Mouse (Mus musculus): ENCODE measurements around the gene Ccdc144b. TPM values are rescaled to one million over a fixed set of nuclear protein-coding genes. Genes with fewer than 3 reads are reported as not detected.

Gene Ccdc144b
- polyA plus RNA-seq, 1 experiment from 2014 or later: not detected

DNA sequence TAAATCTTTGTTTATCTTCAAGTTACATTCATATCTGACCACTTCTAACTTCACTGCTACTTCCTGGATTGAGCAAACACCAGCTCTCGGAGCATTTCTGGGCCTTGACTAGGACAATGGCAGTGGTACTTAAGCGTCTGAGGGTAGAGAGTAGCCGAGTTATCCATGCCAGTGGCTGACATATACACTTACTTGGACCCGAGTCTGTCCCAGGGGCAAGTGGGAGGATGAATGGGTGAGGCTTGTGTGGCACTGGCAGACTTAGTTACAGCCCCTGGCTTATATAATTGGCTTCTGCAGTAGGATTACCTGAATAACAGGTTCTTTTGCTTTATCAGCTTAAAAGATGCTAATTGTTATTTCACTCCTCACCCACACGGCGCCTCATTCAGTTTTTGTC is 14.4 kb upstream of the Ccdc144b start:
- no peak overlapping the region for H3K27ac ChIP-seq
- 80% methylated on average over 6 of the region's 6 CpGs for WGBS (ENCODE audit: insufficient replicate concordance)
- H3K4me1 ChIP-seq: peaks cover 19% of the 10 kb centered on the region
- H3K36me3 ChIP-seq: peaks cover 30% of the 10 kb centered on the region
- H3K27me3 ChIP-seq (replicated peaks): peaks cover 8% of the 10 kb centered on the region; the same call in 1 of the 2 replicates
- no peak for ATAC-seq
- H3K4me3 ChIP-seq: no peak overlapping the region
- H3K9ac ChIP-seq: no peak overlapping the region
- H3K4me2 ChIP-seq: no peak overlapping the region
- no peaks in the 10 kb centered on the region for H3K9me3 ChIP-seq (replicated peaks)

DNA sequence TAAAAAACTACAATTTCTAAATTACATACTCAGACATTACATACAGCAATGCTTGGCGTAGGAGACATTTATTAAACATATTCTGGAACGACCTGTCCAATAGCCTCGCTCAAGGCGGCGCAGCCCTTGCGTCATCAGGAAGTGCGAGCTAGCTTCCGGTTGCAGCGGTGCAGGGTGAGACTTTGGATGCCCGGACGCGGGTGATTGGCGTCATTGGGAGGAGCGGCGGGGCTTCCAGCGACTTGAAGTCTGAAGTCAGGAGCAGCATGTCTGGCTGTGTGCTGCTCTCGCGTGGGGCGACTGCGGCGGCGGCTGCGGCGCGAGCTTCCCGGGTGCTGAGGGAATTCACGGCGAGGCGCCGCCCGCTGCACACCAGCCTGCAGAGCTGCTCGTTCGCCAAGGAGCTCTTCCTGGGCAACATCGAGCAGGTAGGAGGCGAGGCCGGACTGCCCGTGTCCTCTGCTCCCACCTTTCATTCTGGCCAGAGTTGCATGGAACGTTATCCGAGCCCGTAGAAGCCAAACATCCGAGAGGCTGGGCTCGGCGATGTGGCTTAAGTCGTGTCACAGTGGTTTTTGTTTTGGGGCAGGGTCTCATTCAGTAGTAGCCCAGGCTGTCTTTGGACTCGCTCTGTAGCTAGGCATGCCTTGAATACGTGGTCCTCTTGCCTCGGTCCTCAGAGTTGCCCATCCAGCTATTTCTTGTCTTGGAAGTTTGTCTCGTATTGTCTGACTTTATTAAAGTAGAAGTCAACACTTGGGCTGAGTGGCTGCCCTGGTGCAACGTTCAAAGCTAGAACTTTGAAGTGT is 12.7 kb upstream of the Ccdc144b start, which contains the start of gene Acad9:
Gene Acad9, plus strand, starts transcription at position 137 of the 809 bp plus-strand sequence.
- WGBS (ENCODE audit: insufficient replicate concordance): under 1% methylated on average over 49 of the region's 49 CpGs
- Histone ChIP-seq H3K4me2 (peak within 1 kb of the TSS; percentile 81), H3K9ac (peak within 1 kb of the TSS; percentile 87), H3K9me3 (replicated peaks) (no peaks in the 10 kb centered on the region), H3K27ac (peak within 1 kb of the TSS; percentile 66; the same call in 1 of the 2 replicates), H3K4me3 (peak within 1 kb of the TSS; percentile 83), H3K4me1 (peaks cover 19% of the 10 kb centered on the region), H3K27me3 (replicated peaks) (peaks cover 15% of the 10 kb centered on the region; the same call in 1 of the 2 replicates), H3K36me3 (peaks cover 26% of the 10 kb centered on the region)
- peak; percentile 89 for ATAC-seq

DNA sequence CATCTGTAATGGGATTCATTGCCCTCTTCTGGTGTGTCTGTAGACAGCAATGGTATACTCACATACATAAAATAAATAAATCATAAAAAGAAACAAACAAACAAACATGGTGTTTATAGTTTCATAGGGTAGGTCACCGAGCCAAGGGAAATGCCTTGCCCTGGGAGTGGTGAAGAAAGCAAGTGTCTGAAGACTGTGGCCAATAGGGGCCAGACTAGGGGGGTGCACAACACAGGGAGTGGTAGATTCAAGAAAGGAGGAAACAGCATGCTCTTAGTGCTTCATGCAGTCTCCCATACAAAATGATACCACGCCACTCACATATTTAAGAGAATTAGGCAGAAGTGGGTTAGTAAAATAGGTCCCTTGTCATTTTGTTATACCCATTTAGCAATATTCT is 11.8 kb upstream of the Ccdc144b start:
- Histone ChIP-seq H3K9me3 (replicated peaks) (no peaks in the 10 kb centered on the region), H3K4me2 (peak overlapping the region; percentile 81), H3K27me3 (replicated peaks) (peaks cover 15% of the 10 kb centered on the region; the same call in 1 of the 2 replicates), H3K4me1 (peaks cover 19% of the 10 kb centered on the region), H3K4me3 (peak overlapping the region; percentile 83), H3K36me3 (peaks cover 17% of the 10 kb centered on the region; the same call in 1 of the 2 replicates), H3K9ac (no peak overlapping the region), H3K27ac (no peak overlapping the region)
- 83% methylated on average over 2 of the region's 2 CpGs for WGBS (ENCODE audit: insufficient replicate concordance)
- no peak for ATAC-seq

DNA sequence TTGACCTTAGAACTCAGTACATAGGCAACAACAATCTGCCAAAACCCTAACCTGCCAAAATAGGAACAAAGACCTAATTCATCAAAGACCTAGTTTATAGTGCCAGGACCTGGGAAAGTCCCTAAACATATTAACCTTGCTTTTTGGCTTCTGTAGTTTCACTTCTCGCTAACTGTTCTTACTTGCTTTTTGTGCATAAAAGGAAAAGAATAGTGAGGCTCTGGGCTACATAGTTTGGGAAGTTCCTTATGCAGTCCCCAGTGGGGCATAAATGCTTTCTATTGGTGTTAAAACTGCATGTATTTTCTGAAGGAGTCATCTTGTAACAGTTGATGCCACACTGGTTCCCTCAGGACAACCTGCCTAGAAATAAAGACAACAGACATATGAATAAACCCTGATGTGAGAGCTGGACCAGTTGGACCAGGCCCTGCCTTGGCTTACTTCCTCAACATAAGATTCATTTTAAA is 11.3 kb upstream of the Ccdc144b start:
- Histone ChIP-seq H3K4me2 (no peak overlapping the region), H3K9me3 (replicated peaks) (no peaks in the 10 kb centered on the region), H3K27ac (no peak overlapping the region), H3K4me3 (no peak overlapping the region), H3K27me3 (replicated peaks) (peaks cover 15% of the 10 kb centered on the region; the same call in 1 of the 2 replicates), H3K36me3 (peaks cover 11% of the 10 kb centered on the region; the same call in 1 of the 2 replicates), H3K4me1 (peaks cover 19% of the 10 kb centered on the region), H3K9ac (no peak overlapping the region)
- WGBS (ENCODE audit: insufficient replicate concordance): 88% methylated on average over 1 of the region's 1 CpGs
- ATAC-seq: no peak

DNA sequence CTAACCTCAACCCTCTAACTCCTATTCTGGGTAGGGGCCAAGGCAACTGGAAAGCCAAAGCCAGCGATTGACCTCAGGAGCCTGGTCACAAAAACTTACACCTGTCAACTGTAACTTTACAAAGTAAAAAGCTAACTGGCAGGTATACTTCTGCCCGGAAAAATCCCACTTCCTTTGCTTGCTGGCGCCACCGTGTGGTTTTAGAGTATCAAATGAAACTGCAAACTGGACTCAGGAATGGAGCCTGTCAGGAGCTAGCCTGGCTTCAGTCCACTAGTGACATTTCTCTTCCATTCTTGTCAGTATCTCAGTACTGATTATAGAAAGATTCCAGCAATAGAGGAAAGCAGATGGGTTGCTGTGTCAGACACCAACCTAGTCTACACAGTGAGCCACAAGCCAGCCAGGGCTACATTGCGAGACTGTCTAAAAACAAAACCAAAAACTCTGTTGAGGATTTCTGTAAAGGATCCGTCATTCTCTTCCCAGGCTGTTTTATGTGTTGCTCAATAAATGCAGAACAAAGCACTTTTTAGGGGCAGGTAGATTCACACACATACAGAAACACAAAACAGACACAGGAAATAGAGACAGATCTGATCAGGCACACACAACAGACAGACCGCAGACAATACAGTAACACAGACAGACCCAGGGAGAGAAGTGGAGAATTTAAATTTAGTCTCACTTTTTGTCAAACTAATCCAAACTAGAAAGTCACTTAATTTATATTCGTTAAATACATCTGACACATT is 6.9 kb upstream of the Ccdc144b start:
- peaks cover 18% of the 10 kb centered on the region; the same call in 1 of the 2 replicates for H3K27me3 ChIP-seq (replicated peaks)
- no peak overlapping the region for H3K27ac ChIP-seq
- H3K36me3 ChIP-seq: no peaks in the 10 kb centered on the region
- no peaks in the 10 kb centered on the region for H3K9me3 ChIP-seq (replicated peaks)
- WGBS (ENCODE audit: insufficient replicate concordance): 25% methylated on average over 8 of the region's 8 CpGs
- no peaks in the 10 kb centered on the region for H3K4me1 ChIP-seq
- no peak overlapping the region for H3K4me3 ChIP-seq
- H3K4me2 ChIP-seq: no peak overlapping the region; the same call in 1 of the 2 replicates
- no peak for ATAC-seq
- H3K9ac ChIP-seq: no peak overlapping the region; the same call in 1 of the 2 replicates

DNA sequence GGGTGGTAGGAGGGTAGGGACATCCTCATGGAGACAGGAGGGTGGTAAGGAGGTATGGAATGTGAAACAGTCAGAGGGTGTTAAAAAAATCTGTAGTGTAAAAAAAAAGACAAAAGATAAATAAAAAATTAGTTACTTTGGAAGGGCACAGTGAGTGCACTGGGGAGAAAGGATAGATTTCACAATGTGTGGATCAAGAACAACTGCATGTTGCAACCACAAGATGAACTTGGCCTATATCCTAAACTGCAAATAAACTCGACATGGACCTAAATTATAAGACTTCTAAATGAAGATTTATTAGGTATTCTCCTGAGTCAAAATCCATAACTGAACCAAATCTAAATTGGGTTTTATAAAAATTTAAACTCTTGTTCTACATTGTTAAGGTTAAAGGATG is 4.2 kb downstream of the Ccdc144b start:
- H3K27ac ChIP-seq: no peak overlapping the region
- ATAC-seq: no peak

DNA sequence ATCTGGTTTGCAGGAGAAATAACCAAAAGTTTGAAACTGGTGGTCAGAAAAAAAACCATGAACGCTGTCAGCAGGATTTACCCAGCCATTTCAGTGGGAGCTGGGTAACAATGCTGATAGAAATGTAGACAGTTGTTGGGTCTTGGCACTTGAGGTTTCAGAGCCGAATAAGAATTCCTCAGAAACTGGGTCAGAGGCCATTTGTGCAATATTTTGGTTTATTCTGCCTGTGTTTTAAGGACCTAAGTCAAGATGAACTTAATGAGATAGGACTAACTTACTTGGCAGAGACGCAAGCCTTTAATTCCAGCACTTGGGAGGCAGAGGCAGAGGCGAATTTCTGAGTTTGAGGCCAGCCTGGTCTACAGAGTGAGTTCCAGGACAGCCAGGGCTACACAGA is 8.3 kb downstream of the Ccdc144b start:
- Histone ChIP-seq H3K4me2 (no peak overlapping the region), H3K4me1 (no peaks in the 10 kb centered on the region), H3K4me3 (no peak overlapping the region), H3K9me3 (replicated peaks) (no peaks in the 10 kb centered on the region), H3K27me3 (replicated peaks) (0 out of 2 replicates have a peak, but pooled peaks cover 8% of the 10 kb centered on the region), H3K27ac (no peak overlapping the region), H3K9ac (no peak overlapping the region), H3K36me3 (no peaks in the 10 kb centered on the region)
- ATAC-seq: no peak
- WGBS (ENCODE audit: insufficient replicate concordance): 57% methylated on average over 4 of the region's 4 CpGs

More for the DNA sequence above, 4.2 kb downstream of the Ccdc144b start:
- Histone ChIP-seq H3K9me3 (replicated peaks) (no peaks in the 10 kb centered on the region), H3K4me2 (no peak overlapping the region), H3K4me3 (no peak overlapping the region), H3K9ac (no peak overlapping the region), H3K36me3 (no peaks in the 10 kb centered on the region), H3K27me3 (replicated peaks) (0 out of 2 replicates have a peak, but pooled peaks cover 1% of the 10 kb centered on the region), H3K4me1 (no peaks in the 10 kb centered on the region)
- WGBS (ENCODE audit: insufficient replicate concordance): 56% methylated on average over 1 of the region's 1 CpGs

DNA sequence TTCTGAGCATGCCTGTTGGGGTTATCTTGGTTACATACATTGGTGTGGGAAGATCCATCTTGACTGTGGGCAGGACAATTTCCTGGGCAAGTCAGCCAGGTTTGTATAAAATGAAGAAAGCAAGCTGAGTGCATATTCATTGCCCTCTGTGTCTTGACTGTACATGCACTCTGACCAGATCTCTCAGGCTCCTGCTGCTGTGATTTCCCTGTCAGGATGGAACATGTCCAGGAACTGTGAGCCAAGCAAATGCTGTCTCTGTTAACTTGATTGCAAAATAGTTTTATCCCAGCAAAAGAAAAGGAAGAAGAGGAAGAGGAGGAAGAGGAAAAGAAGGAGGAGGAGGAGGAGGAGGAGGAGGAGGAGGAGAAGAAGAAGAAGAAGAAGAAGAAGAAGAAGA is 8.8 kb downstream of the Ccdc144b start:
- Histone ChIP-seq H3K9me3 (replicated peaks) (no peaks in the 10 kb centered on the region), H3K27me3 (replicated peaks) (0 out of 2 replicates have a peak, but pooled peaks cover 8% of the 10 kb centered on the region), H3K36me3 (no peaks in the 10 kb centered on the region), H3K4me2 (no peak overlapping the region), H3K4me1 (no peaks in the 10 kb centered on the region), H3K9ac (no peak overlapping the region), H3K27ac (no peak overlapping the region), H3K4me3 (no peak overlapping the region)
- ATAC-seq: no peak

DNA sequence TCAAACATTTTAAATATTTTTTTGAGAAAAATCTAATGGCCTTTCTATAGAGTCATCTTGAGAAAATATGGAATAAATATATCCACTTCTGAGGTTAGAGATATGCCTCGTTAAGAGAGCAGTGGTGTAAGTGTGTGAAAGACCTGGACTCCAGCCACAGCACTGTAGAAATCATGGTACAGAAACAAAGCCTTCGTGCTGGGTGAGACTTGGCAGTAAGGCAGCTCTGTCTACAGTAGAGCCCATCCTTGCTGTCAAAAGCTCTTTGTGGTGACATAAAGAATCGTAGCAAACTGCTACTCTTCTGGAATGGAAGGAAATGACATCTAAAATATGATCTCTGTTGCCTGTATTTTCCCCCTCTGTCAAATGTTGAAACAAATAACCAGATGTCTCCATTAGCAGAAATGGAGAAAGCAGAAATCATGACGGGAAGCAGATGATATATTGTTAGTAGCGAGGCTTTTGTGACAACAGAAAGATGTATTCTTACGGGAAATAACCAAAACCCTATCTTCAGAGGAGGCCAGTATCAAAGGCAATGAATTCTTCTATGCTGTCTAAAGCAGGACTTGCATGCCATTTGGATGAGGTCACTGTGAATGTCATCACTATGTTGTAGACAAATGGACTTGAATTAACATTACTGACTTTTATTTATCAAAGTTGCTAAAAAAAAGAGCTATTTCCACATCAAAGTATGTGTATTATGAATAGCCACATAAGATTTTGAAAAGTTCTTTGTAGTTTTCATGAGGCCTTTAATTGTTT is 21.4 kb downstream of the Ccdc144b start:
- H3K27ac ChIP-seq: no peak overlapping the region
- ATAC-seq: no peak
- H3K4me1 ChIP-seq: no peaks in the 10 kb centered on the region
- no peaks in the 10 kb centered on the region for H3K9me3 ChIP-seq (replicated peaks)
- no peak overlapping the region for H3K9ac ChIP-seq
- no peak overlapping the region for H3K4me3 ChIP-seq
- WGBS (ENCODE audit: insufficient replicate concordance): 58% methylated on average over 6 of the region's 6 CpGs
- no peak overlapping the region for H3K4me2 ChIP-seq
- no peaks in the 10 kb centered on the region for H3K36me3 ChIP-seq
- 0 out of 2 replicates have a peak, but pooled peaks cover 3% of the 10 kb centered on the region for H3K27me3 ChIP-seq (replicated peaks)

DNA sequence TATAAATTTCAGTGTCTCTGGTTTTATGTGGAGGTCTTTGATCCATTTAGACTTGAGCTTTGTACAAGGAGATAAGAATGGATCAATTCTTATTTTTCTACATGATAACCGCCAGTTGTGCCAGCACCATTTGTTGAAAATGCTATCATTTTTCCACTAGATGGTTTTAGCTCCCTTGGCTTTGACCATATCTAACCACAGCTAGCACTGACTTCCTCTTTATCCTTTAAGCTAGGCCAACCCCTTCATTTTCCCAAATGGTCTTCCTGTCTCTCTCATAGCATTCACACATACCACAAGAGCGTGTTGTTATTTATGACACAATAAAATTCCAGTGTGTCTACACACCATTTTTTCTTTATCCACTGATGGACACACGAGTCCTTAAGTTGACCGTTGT is 23.4 kb downstream of the Ccdc144b start:
- no peaks in the 10 kb centered on the region for H3K9me3 ChIP-seq (replicated peaks)
- H3K27me3 ChIP-seq (replicated peaks): 0 out of 2 replicates have a peak, but pooled peaks cover 3% of the 10 kb centered on the region
- no peak overlapping the region for H3K4me2 ChIP-seq
- 53% methylated on average over 4 of the region's 4 CpGs for WGBS (ENCODE audit: insufficient replicate concordance)
- H3K9ac ChIP-seq: no peak overlapping the region
- H3K36me3 ChIP-seq: no peaks in the 10 kb centered on the region
- H3K4me1 ChIP-seq: no peaks in the 10 kb centered on the region
- no peak for ATAC-seq
- H3K27ac ChIP-seq: no peak overlapping the region
- no peak overlapping the region for H3K4me3 ChIP-seq

DNA sequence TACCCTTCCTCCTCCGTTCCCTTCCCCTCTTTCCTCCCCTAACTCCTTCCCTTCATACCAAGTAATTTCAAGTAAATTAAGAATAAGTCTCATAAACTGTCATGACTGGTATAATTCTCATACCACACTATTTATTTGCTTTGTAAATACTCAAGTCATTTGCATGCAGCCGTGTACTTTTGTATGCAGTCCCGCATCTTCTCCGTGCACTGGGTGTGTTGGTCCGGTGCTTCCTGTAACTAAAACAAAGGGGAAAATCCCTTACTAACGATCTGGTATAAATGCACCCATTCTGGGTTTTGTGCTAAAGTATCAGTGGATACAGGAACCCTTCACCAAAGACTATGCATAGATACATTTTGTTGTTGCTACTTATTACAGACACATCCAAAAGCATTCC is 27.6 kb downstream of the Ccdc144b start:
- no peak overlapping the region for H3K4me3 ChIP-seq
- no peaks in the 10 kb centered on the region for H3K9me3 ChIP-seq (replicated peaks)
- no peak overlapping the region for H3K9ac ChIP-seq
- ATAC-seq: no peak
- H3K36me3 ChIP-seq: no peaks in the 10 kb centered on the region
- no peak overlapping the region for H3K4me2 ChIP-seq
- no peaks in the 10 kb centered on the region for H3K4me1 ChIP-seq
- H3K27ac ChIP-seq: no peak overlapping the region
- H3K27me3 ChIP-seq (replicated peaks): no peaks in the 10 kb centered on the region
- 74% methylated on average over 6 of the region's 6 CpGs for WGBS (ENCODE audit: insufficient replicate concordance)

Data from liver, embryonic 12.5 days (tissue).